Mouse (Mus musculus): ENCODE measurements at regions not wholly inside any gene's neighbourhood (a gene's known extent, or its start where the extent isn't known, plus 50 kb on each side); places are given as distances from the start of the nearest gene placed in this dataset.
A peak's percentile ranks its signal among the peaks of the same experiment; 100 is the strongest.

- TF ChIP-seq CTCF (IDR thresholded peaks at IDR 0.05; ENCODE audit: control insufficient read depth, insufficient read depth, insufficient replicate concordance, low read depth, low read length) (0 out of 2 replicates have a peak, but pooled peaks have one; percentile 17), POLR2A (IDR thresholded peaks at IDR 0.05; ENCODE audit: control insufficient read depth, low read depth, low read length) (no peak)
Measured at GRCm38 (mm10) chr13:50949545-50950226, 151.0 kb upstream of the Spin1 start.
